Mouse (Mus musculus) testis, adult 2 months (tissue): ENCODE data around the gene Rapgef5.

Experiments
- CTCF ChIP-seq: fragments of 200-500 bp; IDR thresholded peaks from 2 replicates; pipeline ENCODE4 v1.5.1; 2012; ENCODE audit warnings: low read depth, mild to moderate bottlenecking, inconsistent platforms, low read length, moderate library complexity; ENCODE audit not compliant: control insufficient read depth, insufficient read depth, insufficient replicate concordance
- POLR2A ChIP-seq: fragments of 200-500 bp; IDR thresholded peaks from 2 replicates; pipeline ENCODE4 v1.6.1; 2012; ENCODE audit warnings: low read depth, mild to moderate bottlenecking, inconsistent platforms, low read length, moderate library complexity; ENCODE audit not compliant: control insufficient read depth

GRCm38 (mm10) chr12:117733611-117734010 is 217.3 kb downstream of the Rapgef5 start:
- no peak for TF ChIP-seq POLR2A
- TF ChIP-seq CTCF, result no peak
